Mouse (Mus musculus): ENCODE results near the gene Zpbp2. TPM values are rescaled to one million over a fixed set of nuclear protein-coding genes. Genes with fewer than 3 reads are reported as not detected.

Zpbp2 gene
- polyA plus RNA-seq, 1 experiment from 2014 or later, result 0.13 TPM

- no peak overlapping the region for H3K9ac ChIP-seq
- no peaks in the 10 kb centered on the region for H3K9me3 ChIP-seq
- H3K27me3 ChIP-seq, result no peaks in the 10 kb centered on the region
- ATAC-seq (ENCODE audit: low FRiP score, low read depth), result no peak
- WGBS, result 75% methylated on average over 13 of the region's 13 CpGs
- H3K4me3 ChIP-seq, result no peak overlapping the region
- H3K4me1 ChIP-seq (replicated peaks), result no peaks in the 10 kb centered on the region
- no peak overlapping the region for H3K4me2 ChIP-seq
- H3K27ac ChIP-seq (replicated peaks), result no peak overlapping the region
- no peaks in the 10 kb centered on the region for H3K36me3 ChIP-seq
These were observed 13.1 kb downstream of the Zpbp2 start for GRCm38 (mm10) chr11:98563921-98564414.

DNA sequence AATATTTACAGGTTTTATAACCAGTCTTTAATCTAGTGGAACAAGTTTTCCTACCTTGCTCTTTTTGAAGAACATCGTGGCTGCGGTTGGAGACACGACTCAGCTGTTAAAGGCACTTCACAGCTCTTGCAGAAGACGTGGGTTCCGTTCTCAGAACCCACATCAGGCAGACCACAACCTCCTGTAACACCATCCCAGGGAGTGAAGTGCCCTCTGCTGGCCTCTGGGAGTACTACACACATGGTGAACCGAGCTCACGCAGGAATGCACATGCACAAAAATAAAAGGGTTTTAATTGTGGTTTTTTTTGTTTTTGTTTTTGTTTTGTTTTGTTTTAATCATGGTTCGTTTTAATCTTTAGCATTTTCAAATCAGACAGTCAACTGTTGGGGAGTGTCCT lies 17.4 kb downstream of the Zpbp2 start:
- Histone ChIP-seq H3K4me2 (no peak overlapping the region), H3K36me3 (no peaks in the 10 kb centered on the region), H3K9ac (no peak overlapping the region), H3K9me3 (no peaks in the 10 kb centered on the region), H3K4me1 (replicated peaks) (no peaks in the 10 kb centered on the region), H3K4me3 (no peak overlapping the region), H3K27me3 (no peaks in the 10 kb centered on the region), H3K27ac (replicated peaks) (no peak overlapping the region)
- WGBS, result 88% methylated on average over 8 of the region's 8 CpGs
- no peak for ATAC-seq (ENCODE audit: low FRiP score, low read depth)

GRCm38 (mm10) chr11:98569461-98569860 lies 18.6 kb downstream of the Zpbp2 start:
- WGBS, result 85% methylated on average over 6 of the region's 6 CpGs
- H3K27me3 ChIP-seq, result no peaks in the 10 kb centered on the region
- no peaks in the 10 kb centered on the region for H3K4me1 ChIP-seq (replicated peaks)
- H3K9ac ChIP-seq, result no peak overlapping the region
- ATAC-seq (ENCODE audit: low FRiP score, low read depth), result no peak
- H3K27ac ChIP-seq (replicated peaks), result no peak overlapping the region
- H3K36me3 ChIP-seq, result no peaks in the 10 kb centered on the region
- H3K4me2 ChIP-seq, result no peak overlapping the region
- H3K4me3 ChIP-seq, result no peak overlapping the region
- no peaks in the 10 kb centered on the region for H3K9me3 ChIP-seq

DNA sequence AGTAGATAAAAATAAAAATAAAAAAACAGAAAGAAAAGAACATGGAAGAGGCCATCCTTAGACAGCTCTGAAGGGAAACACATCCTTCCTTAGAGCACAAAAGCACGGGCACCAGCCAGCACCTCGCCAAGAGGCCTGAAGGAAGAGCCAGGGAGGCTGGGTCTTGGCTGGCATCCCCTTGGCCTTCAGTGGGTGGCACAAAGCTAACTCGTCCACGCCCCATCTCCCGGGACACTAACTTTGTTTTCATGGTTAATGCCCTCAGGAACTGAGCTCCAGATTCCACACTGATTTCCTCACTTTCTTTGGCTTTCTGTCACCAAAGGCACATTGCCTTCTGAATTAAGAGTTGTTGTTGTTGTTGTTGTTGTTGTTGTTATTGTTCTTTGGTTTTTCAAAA lies 26.9 kb downstream of the Zpbp2 start:
- Histone ChIP-seq H3K4me1 (replicated peaks) (no peaks in the 10 kb centered on the region), H3K36me3 (peaks cover 8% of the 10 kb centered on the region), H3K27me3 (no peaks in the 10 kb centered on the region), H3K4me3 (no peak overlapping the region), H3K9me3 (no peaks in the 10 kb centered on the region), H3K27ac (replicated peaks) (no peak overlapping the region), H3K4me2 (no peak overlapping the region), H3K9ac (no peak overlapping the region)
- 82% methylated on average over 5 of the region's 5 CpGs for WGBS
- no peak for ATAC-seq (ENCODE audit: low FRiP score, low read depth)

DNA sequence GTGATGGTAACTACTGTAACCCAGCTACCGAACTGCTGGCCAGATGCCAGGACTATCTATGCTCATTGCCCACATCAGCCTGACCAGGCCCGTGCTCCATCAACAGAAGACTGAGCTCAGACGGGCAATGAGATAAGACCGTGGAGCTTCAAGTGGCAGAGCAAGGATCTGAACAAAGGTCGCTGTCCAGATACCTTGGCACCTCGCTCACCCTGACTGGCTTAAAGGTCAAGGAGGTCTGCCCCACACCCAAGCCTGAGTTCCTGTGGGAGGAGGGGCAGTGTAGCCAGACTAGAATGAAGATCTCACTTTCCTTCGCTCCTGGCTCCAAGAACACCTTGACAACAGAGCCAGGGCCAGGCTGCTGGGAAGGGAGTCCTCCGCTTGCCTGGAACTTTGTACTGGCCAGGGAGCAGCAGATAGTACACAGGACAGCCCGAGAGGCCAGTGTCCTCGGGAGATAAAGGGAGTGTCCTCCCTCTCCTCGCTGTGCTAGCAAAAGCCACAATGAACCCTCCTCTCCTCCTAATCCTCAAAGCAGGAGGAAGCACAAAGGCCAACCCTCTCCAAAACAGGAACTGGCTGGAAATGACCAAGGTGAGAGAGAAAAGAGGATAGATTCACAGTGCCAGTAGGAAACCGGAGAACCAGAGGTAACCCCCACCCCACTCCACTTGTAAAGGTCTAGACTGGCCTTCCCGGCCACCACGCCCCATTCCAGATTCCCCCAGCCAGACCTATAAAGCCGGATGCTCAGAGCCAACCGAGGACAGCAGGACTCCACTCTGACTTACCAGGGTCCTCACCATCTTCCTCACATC lies 29.6 kb downstream of the Zpbp2 start:
- H3K36me3 ChIP-seq, result peaks cover 16% of the 10 kb centered on the region
- no peak overlapping the region for H3K4me2 ChIP-seq
- no peaks in the 10 kb centered on the region for H3K9me3 ChIP-seq
- H3K4me3 ChIP-seq, result no peak overlapping the region
- no peak for ATAC-seq (ENCODE audit: low FRiP score, low read depth)
- WGBS, result 80% methylated on average over 16 of the region's 16 CpGs
- peaks cover 15% of the 10 kb centered on the region for H3K4me1 ChIP-seq (replicated peaks)
- H3K9ac ChIP-seq, result no peak overlapping the region
- H3K27ac ChIP-seq (replicated peaks), result no peak overlapping the region
- no peaks in the 10 kb centered on the region for H3K27me3 ChIP-seq

- Histone ChIP-seq H3K36me3 (peaks cover 16% of the 10 kb centered on the region), H3K9ac (no peak overlapping the region), H3K4me2 (no peak overlapping the region), H3K27ac (replicated peaks) (no peak overlapping the region), H3K4me1 (replicated peaks) (peaks cover 25% of the 10 kb centered on the region), H3K4me3 (no peak overlapping the region), H3K9me3 (no peaks in the 10 kb centered on the region), H3K27me3 (no peaks in the 10 kb centered on the region)
- ATAC-seq (ENCODE audit: low FRiP score, low read depth), result no peak
- 74% methylated on average over 17 of the region's 17 CpGs for WGBS
These were observed 30.6 kb downstream of the Zpbp2 start for GRCm38 (mm10) chr11:98581286-98582029.

DNA sequence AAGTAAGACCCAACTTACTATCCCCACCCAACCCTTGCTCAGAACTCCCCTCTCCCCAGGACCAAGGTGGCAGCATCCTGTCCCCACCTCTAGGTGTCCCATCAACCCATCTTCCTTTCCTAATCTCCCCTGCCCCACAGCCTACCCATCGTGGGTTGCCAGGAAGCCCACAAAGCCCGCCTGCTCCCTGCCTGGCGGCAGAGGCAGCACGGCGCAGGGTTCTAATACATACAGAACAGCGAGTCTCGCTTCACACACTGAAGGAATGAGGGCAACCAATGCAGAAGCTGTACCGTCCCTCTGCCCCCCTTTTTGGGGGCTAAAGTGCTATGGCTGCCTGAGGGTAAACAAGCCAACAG lies 31.1 kb downstream of the Zpbp2 start:
- WGBS, result 79% methylated on average over 8 of the region's 8 CpGs
- no peak for ATAC-seq (ENCODE audit: low FRiP score, low read depth)
- no peaks in the 10 kb centered on the region for H3K27me3 ChIP-seq
- no peak overlapping the region for H3K4me2 ChIP-seq
- H3K27ac ChIP-seq (replicated peaks), result no peak overlapping the region
- H3K4me1 ChIP-seq (replicated peaks), result peaks cover 25% of the 10 kb centered on the region
- no peaks in the 10 kb centered on the region for H3K9me3 ChIP-seq
- H3K36me3 ChIP-seq, result peaks cover 16% of the 10 kb centered on the region
- H3K9ac ChIP-seq, result no peak overlapping the region
- H3K4me3 ChIP-seq, result no peak overlapping the region

DNA sequence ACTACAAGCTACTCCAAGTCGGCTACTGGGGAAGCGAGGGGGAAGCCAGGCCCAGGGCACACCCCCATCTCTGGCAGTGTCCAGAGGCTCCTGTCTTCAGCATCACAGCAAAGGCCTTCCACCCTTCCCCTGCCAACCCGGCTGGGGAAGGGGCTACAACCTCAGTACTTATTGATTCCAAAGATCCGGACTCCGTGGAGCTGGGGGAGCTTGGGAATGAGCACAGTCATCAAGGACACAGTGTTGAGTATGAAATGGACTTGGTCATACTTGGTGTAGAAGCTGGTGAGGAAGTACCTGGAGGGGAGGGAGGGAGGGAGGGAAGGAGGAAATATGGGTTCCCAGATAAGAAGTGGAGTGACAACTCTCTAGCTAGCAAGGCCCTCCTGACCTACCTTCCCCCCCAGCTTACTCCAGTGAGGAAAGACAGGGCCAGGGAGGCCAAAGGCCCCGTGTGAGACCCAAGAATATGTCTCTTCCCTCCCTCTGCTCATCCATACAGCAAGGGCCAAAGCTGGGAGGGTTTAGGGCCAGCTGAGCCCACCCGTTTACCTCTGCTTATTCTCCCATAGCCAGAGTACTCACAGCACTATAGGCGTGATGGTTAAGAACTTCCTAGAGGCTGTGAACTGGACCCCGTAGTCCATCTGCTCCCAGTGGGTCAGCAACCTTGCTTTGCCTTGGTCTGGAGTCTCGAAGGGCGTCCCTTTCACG lies 31.8 kb downstream of the Zpbp2 start:
- no peak overlapping the region for H3K4me3 ChIP-seq

DNA sequence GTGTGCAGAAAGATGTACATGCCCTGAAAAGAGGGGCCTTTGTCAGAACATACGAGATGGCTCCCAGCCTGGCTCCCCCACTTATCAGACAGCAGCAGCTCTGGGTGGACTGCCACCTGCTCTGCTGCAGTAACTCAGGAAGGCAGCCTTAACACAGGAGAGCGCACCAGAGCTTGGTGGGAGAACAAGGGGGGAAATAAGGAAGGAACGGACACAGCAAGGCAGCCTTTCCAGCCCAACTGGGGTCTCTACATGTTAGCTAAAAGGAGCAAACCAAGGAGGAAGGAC lies 32.3 kb downstream of the Zpbp2 start:
- Histone ChIP-seq H3K4me3 (no peak overlapping the region), H3K27ac (replicated peaks) (no peak overlapping the region), H3K27me3 (no peaks in the 10 kb centered on the region), H3K4me2 (no peak overlapping the region), H3K9ac (no peak overlapping the region), H3K9me3 (no peaks in the 10 kb centered on the region), H3K36me3 (peaks cover 16% of the 10 kb centered on the region), H3K4me1 (replicated peaks) (peaks cover 35% of the 10 kb centered on the region)
- 89% methylated on average over 3 of the region's 3 CpGs for WGBS
- ATAC-seq (ENCODE audit: low FRiP score, low read depth), result no peak

More for the DNA sequence above, 31.8 kb downstream of the Zpbp2 start:
- Histone ChIP-seq H3K9ac (no peak overlapping the region), H3K4me1 (replicated peaks) (peaks cover 30% of the 10 kb centered on the region), H3K4me2 (no peak overlapping the region), H3K9me3 (no peaks in the 10 kb centered on the region), H3K27me3 (no peaks in the 10 kb centered on the region), H3K36me3 (peaks cover 16% of the 10 kb centered on the region), H3K27ac (replicated peaks) (no peak overlapping the region)
- WGBS, result 90% methylated on average over 12 of the region's 12 CpGs
- ATAC-seq (ENCODE audit: low FRiP score, low read depth), result no peak

DNA sequence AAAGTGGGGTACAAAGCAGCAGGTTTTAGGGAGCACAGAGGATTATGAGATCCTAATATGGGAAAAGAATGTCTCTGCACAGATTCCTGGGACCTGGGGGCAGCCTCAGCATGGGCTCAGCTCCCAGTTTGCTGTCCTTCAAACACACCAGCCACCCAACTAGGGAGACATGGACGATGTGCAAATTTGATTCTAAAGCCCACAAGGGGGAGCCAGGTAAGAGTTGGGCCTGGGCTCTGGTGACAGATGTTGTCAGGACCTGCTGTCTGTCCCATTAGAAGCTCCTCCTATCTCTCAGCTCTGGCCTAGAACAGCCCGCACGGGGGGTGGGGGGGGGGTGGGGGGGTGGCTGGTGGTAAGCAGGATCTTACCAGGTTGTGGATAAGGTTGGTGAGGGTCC lies 32.7 kb downstream of the Zpbp2 start:
- Histone ChIP-seq H3K27me3 (no peaks in the 10 kb centered on the region), H3K9ac (no peak overlapping the region), H3K4me3 (no peak overlapping the region), H3K4me2 (no peak overlapping the region), H3K36me3 (peaks cover 16% of the 10 kb centered on the region), H3K27ac (replicated peaks) (no peak overlapping the region), H3K9me3 (no peaks in the 10 kb centered on the region), H3K4me1 (replicated peaks) (peaks cover 39% of the 10 kb centered on the region)
- 36% methylated on average over 3 of the region's 3 CpGs for WGBS
- no peak for ATAC-seq (ENCODE audit: low FRiP score, low read depth)

DNA sequence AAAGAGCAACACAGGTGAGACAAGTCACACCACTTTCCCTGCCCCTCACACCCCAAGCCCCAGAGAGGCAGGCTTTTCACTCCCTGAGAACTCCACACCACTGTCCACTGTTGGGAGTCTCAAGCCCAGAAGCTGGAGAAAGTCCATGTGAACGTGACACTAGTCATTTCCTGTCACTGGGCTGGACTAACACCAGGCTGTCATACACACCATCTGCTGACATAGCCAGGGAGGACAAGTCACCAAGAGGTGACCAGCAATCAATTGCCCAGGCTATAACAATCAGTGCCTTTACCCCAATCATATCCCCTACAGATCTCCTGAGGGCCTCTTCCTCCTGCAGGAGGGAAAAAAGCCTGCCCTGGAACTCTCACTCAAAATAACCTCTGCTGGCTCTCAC lies 33.2 kb downstream of the Zpbp2 start:
- H3K9ac ChIP-seq, result no peak overlapping the region
- WGBS, result 65% methylated on average over 1 of the region's 1 CpGs
- no peak for ATAC-seq (ENCODE audit: low FRiP score, low read depth)

GRCm38 (mm10) chr11:98584629-98585177 lies 33.8 kb downstream of the Zpbp2 start:
- Histone ChIP-seq H3K27ac (replicated peaks) (no peak overlapping the region), H3K4me3 (no peak overlapping the region), H3K36me3 (peaks cover 16% of the 10 kb centered on the region), H3K27me3 (no peaks in the 10 kb centered on the region), H3K4me1 (replicated peaks) (peaks cover 40% of the 10 kb centered on the region), H3K9me3 (no peaks in the 10 kb centered on the region), H3K9ac (no peak overlapping the region), H3K4me2 (no peak overlapping the region)
- WGBS, result 95% methylated on average over 6 of the region's 6 CpGs
- ATAC-seq (ENCODE audit: low FRiP score, low read depth), result no peak

More for the DNA sequence above, 33.2 kb downstream of the Zpbp2 start:
- no peak overlapping the region for H3K4me3 ChIP-seq
- H3K4me2 ChIP-seq, result no peak overlapping the region
- no peaks in the 10 kb centered on the region for H3K27me3 ChIP-seq
- peaks cover 40% of the 10 kb centered on the region for H3K4me1 ChIP-seq (replicated peaks)
- no peak overlapping the region for H3K27ac ChIP-seq (replicated peaks)
- H3K36me3 ChIP-seq, result peaks cover 16% of the 10 kb centered on the region
- no peaks in the 10 kb centered on the region for H3K9me3 ChIP-seq

Data from hindbrain, embryonic 15.5 days (tissue).